8 mouse cellular contexts compared by ENCODE assay signal in the genomic region with DNA sequence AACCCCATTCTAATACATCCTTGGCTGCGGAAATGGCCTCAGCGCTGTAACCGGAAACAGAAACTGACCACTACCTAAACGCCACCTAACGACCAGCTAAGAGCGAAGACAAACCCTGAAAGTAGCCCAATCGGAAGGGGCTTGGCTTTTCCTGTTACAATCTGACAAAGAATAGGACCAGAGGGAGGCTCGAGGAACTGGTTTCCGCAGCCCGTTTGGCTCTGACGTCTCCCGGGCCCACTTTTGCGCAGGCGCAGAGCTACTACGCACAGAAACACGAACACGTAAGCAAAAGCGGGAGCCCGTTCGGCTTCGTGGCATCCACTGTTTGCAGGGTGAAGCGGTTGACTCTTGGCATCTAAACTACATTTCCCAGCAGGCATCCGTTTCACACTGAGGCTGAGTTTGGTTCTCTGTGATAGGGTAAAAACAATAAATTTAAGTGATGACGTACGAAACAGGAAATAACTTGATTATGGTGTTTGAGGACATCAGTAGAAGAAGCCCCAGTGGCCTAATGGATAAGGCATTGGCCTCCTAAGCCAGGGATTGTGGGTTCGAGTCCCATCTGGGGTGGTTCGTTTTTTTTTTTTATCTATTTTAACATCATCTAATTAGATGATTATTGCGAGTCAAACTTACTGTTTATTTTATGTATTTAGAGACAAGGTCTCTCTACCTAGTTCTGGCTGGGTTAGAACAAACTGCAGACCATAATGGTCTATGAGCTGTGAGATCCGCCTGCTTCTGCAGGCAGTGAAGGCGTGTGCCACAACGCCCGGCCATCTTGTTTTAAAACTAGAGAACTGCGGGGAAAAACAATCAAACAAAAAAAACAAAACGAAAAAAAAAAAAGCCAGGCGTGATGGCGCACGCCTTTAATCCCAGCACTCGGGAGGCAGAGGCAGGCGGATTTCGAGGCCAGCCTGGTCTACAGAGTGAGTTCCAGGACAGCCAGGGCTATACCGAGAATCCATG. TPM values are rescaled to one million over a fixed set of nuclear protein-coding genes. Genes with fewer than 3 reads are reported as not detected.
A peak's percentile ranks its signal among the peaks of the same experiment; 100 is the strongest.
DNase-seq lines count a peak whose midpoint lies in the region; ATAC-seq and TF ChIP-seq lines count a peak whose summit lies in the region.

A gene (plus strand): TSS at position 75 of the 978 bp plus-strand sequence.

- no peaks in the 10 kb centered on the region; the same call in 1 of the 2 replicates for H3K4me1 ChIP-seq in cortical plate, adult 2 months (ENCODE audit: control insufficient read depth, insufficient read depth, low read length)
- H3K4me1 ChIP-seq in megakaryocyte, embryonic 14.5 days = peaks cover 42% of the 10 kb centered on the region

- no peaks in the 10 kb centered on the region for H3K36me3 ChIP-seq in megakaryocyte, embryonic 14.5 days (replicated peaks; ENCODE audit: low read length)

- H3K27me3 ChIP-seq in megakaryocyte, embryonic 14.5 days (replicated peaks) = no peaks in the 10 kb centered on the region

- peak; percentile 88 for ATAC-seq in activated CD4-positive, CD25-positive, alpha-beta regulatory T cell, adult 4 months

- peak within 1 kb of the TSS; percentile 33 for H3K27ac ChIP-seq in cortical plate, adult 2 months (ENCODE audit: insufficient read depth, low read length)

- TF ChIP-seq POLR2A in cortical plate, adult 2 months (IDR thresholded peaks at IDR 0.05; ENCODE audit: extremely low read depth, insufficient read depth, low read length) = peak; percentile 91

- H3K9me3 ChIP-seq in megakaryocyte, embryonic 14.5 days = no peaks in the 10 kb centered on the region

- DNase-seq in gastrocnemius, adult 8-10 months (ENCODE audit: low spot score in 2 of 2) = peak; percentile 93 to 97
- peak; percentile 100 for DNase-seq in hindlimb bud, embryonic 11.5 days (ENCODE audit: extremely low spot score, low read depth, low spot score)
- DNase-seq in left cerebral cortex, adult 8-10 months (ENCODE audit: low spot score in 2 of 2) = peak; percentile 93 to 99
- peak; percentile 99 to 100 for DNase-seq in right cerebral cortex, postnatal 10 days (ENCODE audit: low spot score in 2 of 2)
- DNase-seq in urinary bladder, postnatal 25 days (ENCODE audit: low spot score) = peak; percentile 92

- no peak for TF ChIP-seq CTCF in cortical plate, adult 2 months (IDR thresholded peaks at IDR 0.05; ENCODE audit: extremely low read depth, insufficient read depth, low read length)

- peak within 1 kb of the TSS; percentile 76 for H3K4me3 ChIP-seq in cortical plate, adult 2 months (ENCODE audit: insufficient read depth, low read length)
- H3K4me3 ChIP-seq in megakaryocyte, embryonic 14.5 days (replicated peaks) = peak within 1 kb of the TSS; percentile 100

RNA-seq across cellular contexts. Expression of the gene that starts here (rescaled TPM):
- polyA plus RNA-seq in activated CD4-positive, CD25-positive, alpha-beta regulatory T cell, adult 4 months (2017; shearing (Covaris generic)) = 10 to 100 TPM; 70.9 to 75.0 TPM
- polyA plus RNA-seq in cortical plate, adult 2 months (2012; rRNA removed) = 127 and 132 TPM in 2 replicates
- 100 to 1,000 TPM; 140 to 186 (median 166) TPM for total RNA-seq in gastrocnemius, adult 8-10 months (2022)
- 10 to 100 TPM; 45.1 to 62.4 (median 52.2) TPM for total RNA-seq in left cerebral cortex, adult 8-10 months (2022)
- 153 and 240 TPM in 2 replicates for polyA plus RNA-seq in megakaryocyte, embryonic 14.5 days (2012; ENCODE audit: insufficient read depth, low replicate concordance)

Comparison
In these comparisons a context has a peak if more than half of its experiments do, and no peak if none do; other contexts are left out.
1. Peak in every context shown above with its lines: DNase-seq, ATAC-seq, H3K4me3 ChIP-seq and H3K27ac ChIP-seq.